Comparison of ENCODE assay signal across 22 mouse cellular contexts in the genomic region with DNA sequence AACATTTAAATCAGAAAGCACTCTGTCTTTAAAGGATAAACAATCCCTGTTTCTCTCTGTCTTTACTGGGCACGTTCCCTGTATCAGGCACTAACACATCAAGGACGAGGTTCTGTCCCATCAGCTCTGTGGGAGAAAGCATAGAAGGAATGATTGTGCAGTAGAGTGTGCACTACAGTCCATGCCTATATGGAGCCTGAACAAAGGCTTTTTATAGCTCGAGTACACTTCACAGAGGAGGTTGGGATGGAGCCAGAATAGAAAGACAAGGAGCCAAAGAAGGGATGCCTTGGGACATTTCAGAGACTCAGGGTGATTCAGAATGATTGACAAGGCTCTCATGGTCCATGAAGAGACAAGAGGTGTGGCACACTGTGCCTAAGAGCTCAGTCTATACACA.
A peak's percentile ranks its signal among the peaks of the same experiment; 100 is the strongest.
DNase-seq lines count a peak whose midpoint lies in the region; ATAC-seq and TF ChIP-seq lines count a peak whose summit lies in the region.
"Had no signal": no experiment of that assay in that cellular context is flagged by ENCODE, and none has a peak within 500 bp of the region (broad histone marks: within the 10 kb centered on the region; RNA-seq: fewer than 3 reads in every experiment).

No protein-coding gene starts in this region.

- no peak overlapping the region for H3K9ac ChIP-seq in heart, embryonic 16.5 days (ENCODE audit: low read length)
- no peak overlapping the region for H3K9ac ChIP-seq in midbrain, postnatal 0 days (replicated peaks; ENCODE audit: low read length, poor library complexity, severe bottlenecking)
- H3K9ac ChIP-seq in midbrain, embryonic 11.5 days (ENCODE audit: low read length): no peak overlapping the region
- H3K9ac ChIP-seq: liver, embryonic 13.5 days; midbrain, embryonic 15.5 days had no signal

- WGBS in heart, embryonic 16.5 days: 30% methylated on average over 3 of the region's 3 CpGs
- 41% methylated on average over 3 of the region's 3 CpGs for whole genome bisulfite sequencing in heart, embryonic 10.5 days
- WGBS in midbrain, postnatal 0 days: 46% methylated on average over 3 of the region's 3 CpGs
- WGBS in midbrain, embryonic 11.5 days: 67% methylated on average over 3 of the region's 3 CpGs

- peak overlapping the region; percentile 79 for H3K27ac ChIP-seq in heart, embryonic 16.5 days (ENCODE audit: low read length)
- no peak overlapping the region for H3K27ac ChIP-seq in heart, embryonic 10.5 days
- no peak overlapping the region for H3K27ac ChIP-seq in midbrain, postnatal 0 days (ENCODE audit: low read depth, low read length)
- H3K27ac ChIP-seq in midbrain, embryonic 11.5 days (ENCODE audit: low read depth, low read length): no peak overlapping the region
- H3K27ac ChIP-seq: kidney, postnatal 0 days; left cerebral cortex, adult 2 months; liver, embryonic 13.5 days; midbrain, embryonic 15.5 days had no signal

- no peak overlapping the region for H3K4me2 ChIP-seq in heart, embryonic 16.5 days (ENCODE audit: low read depth, low read length)
- no peak overlapping the region for H3K4me2 ChIP-seq in midbrain, postnatal 0 days (ENCODE audit: low read depth, low read length, poor library complexity, severe bottlenecking)
- H3K4me2 ChIP-seq in midbrain, embryonic 11.5 days: no peak overlapping the region
- H3K4me2 ChIP-seq: liver, embryonic 13.5 days; midbrain, embryonic 15.5 days had no signal

- no peaks in the 10 kb centered on the region for H3K36me3 ChIP-seq in heart, embryonic 16.5 days (ENCODE audit: control insufficient read depth, insufficient read depth)
- H3K36me3 ChIP-seq in heart, embryonic 10.5 days: no peaks in the 10 kb centered on the region
- H3K36me3 ChIP-seq in midbrain, postnatal 0 days (ENCODE audit: insufficient read depth, low read length): no peaks in the 10 kb centered on the region
- no peaks in the 10 kb centered on the region for H3K36me3 ChIP-seq in midbrain, embryonic 11.5 days (ENCODE audit: control insufficient read depth, insufficient read depth, low read length)
- H3K36me3 ChIP-seq: liver, embryonic 13.5 days; midbrain, embryonic 15.5 days had no signal

- no peak overlapping the region for H3K4me3 ChIP-seq in heart, embryonic 16.5 days (ENCODE audit: low read length)
- no peak overlapping the region for H3K4me3 ChIP-seq in heart, embryonic 10.5 days
- H3K4me3 ChIP-seq in midbrain, postnatal 0 days (ENCODE audit: low read depth, low read length): no peak overlapping the region
- H3K4me3 ChIP-seq in midbrain, embryonic 11.5 days (ENCODE audit: low read depth, low read length): no peak overlapping the region
- H3K4me3 ChIP-seq: left cerebral cortex, adult 2 months; liver, embryonic 13.5 days; midbrain, embryonic 15.5 days had no signal

- TF ChIP-seq CTCF in midbrain, postnatal 0 days (IDR thresholded peaks at IDR 0.05): no peak

- peak; percentile 35 for DNase-seq in heart, adult 18-20 months
- DNase-seq in heart, adult 11 months: no peak
- no peak for DNase-seq in heart, embryonic 10.5 days (ENCODE audit: low spot score)
- peak; percentile 16 for DNase-seq in midbrain, postnatal 0 days (ENCODE audit: low spot score)
- no peak for DNase-seq in midbrain, embryonic 11.5 days (ENCODE audit: low spot score, missing footprints)
- DNase-seq in thymus, postnatal 14 days: no peak
- DNase-seq in layer of hippocampus, adult 9-10 months (ENCODE audit: low spot score): no peak
- DNase-seq: adrenal gland, adult 2 months; cerebellum, adult 18-20 months; gastrocnemius, postnatal 25 days; kidney, adult 18-20 months; liver, embryonic 13.5 days; lung, adult 2 months; lung, postnatal 36 days; thymus, postnatal 36 days had no signal

- H3K4me1 ChIP-seq in heart, embryonic 16.5 days (ENCODE audit: control insufficient read depth, insufficient read depth, low read length): peaks cover 38% of the 10 kb centered on the region
- peaks cover 14% of the 10 kb centered on the region for H3K4me1 ChIP-seq in heart, embryonic 10.5 days
- no peaks in the 10 kb centered on the region for H3K4me1 ChIP-seq in midbrain, postnatal 0 days (ENCODE audit: insufficient read depth, low read length)
- H3K4me1 ChIP-seq in midbrain, embryonic 11.5 days (ENCODE audit: control insufficient read depth, insufficient read depth, low read length): no peaks in the 10 kb centered on the region
- H3K4me1 ChIP-seq: liver, embryonic 13.5 days; midbrain, embryonic 15.5 days had no signal

- 0 out of 2 replicates have a peak, but pooled peaks have one; percentile 34 for ATAC-seq in heart, embryonic 16.5 days (replicated peaks; ENCODE audit: extremely low read depth, insufficient read depth, low FRiP score)
- no peak for ATAC-seq in midbrain, postnatal 0 days (ENCODE audit: low FRiP score)
- no peak for ATAC-seq in midbrain, embryonic 11.5 days (ENCODE audit: low FRiP score)
- ATAC-seq: inflammation-experienced regulatory T-cells, adult 6 months; midbrain, embryonic 15.5 days; Patski had no signal

- H3K9me3 ChIP-seq in heart, embryonic 16.5 days (replicated peaks; ENCODE audit: control insufficient read depth, low read length): peaks cover 7% of the 10 kb centered on the region; the same call in 1 of the 2 replicates
- H3K9me3 ChIP-seq in heart, embryonic 10.5 days: no peaks in the 10 kb centered on the region
- no peaks in the 10 kb centered on the region for H3K9me3 ChIP-seq in midbrain, postnatal 0 days (ENCODE audit: low read length)
- no peaks in the 10 kb centered on the region for H3K9me3 ChIP-seq in midbrain, embryonic 11.5 days (ENCODE audit: control insufficient read depth, low read length)
- H3K9me3 ChIP-seq: liver, embryonic 13.5 days; midbrain, embryonic 15.5 days had no signal

- no peaks in the 10 kb centered on the region for H3K27me3 ChIP-seq in heart, embryonic 16.5 days (ENCODE audit: control insufficient read depth, insufficient read depth, low read length)
- H3K27me3 ChIP-seq in heart, embryonic 10.5 days (ENCODE audit: insufficient read depth, poor library complexity, severe bottlenecking): no peaks in the 10 kb centered on the region
- H3K27me3 ChIP-seq in midbrain, postnatal 0 days (ENCODE audit: insufficient read depth, low read length): no peaks in the 10 kb centered on the region
- H3K27me3 ChIP-seq in midbrain, embryonic 11.5 days (ENCODE audit: control insufficient read depth, insufficient read depth, low read length): no peaks in the 10 kb centered on the region
- H3K27me3 ChIP-seq: liver, embryonic 13.5 days; megakaryocyte, embryonic 14.5 days; midbrain, embryonic 15.5 days; Patski had no signal

Comparison
In these comparisons a context has a peak if more than half of its experiments do, and no peak if none do; other contexts are left out.
1. DNase-seq: peak in heart, adult 18-20 months (2 of 2) and midbrain, postnatal 0 days (single experiment); none in heart, adult 11 months (single experiment), heart, embryonic 10.5 days (single experiment), midbrain, embryonic 11.5 days (single experiment), thymus, postnatal 14 days (single experiment) and layer of hippocampus, adult 9-10 months (single experiment).